Comparison of ENCODE assay signal across 16 mouse cellular contexts in genomic region chr9:100896111-100896510, GRCm38 (mm10).
"Had no signal": no experiment of that assay in that cellular context is flagged by ENCODE, and none has a peak within 500 bp of the region (broad histone marks: within the 10 kb centered on the region; RNA-seq: fewer than 3 reads in every experiment).

No protein-coding gene starts in this region.

- H3K9ac ChIP-seq: neural tube, embryonic 12.5 days; neural tube, embryonic 13.5 days; neural tube, embryonic 15.5 days; stomach, embryonic 15.5 days had no signal

- DNase-seq: retina, postnatal 1 day; right cerebral cortex, adult 18-20 months; right cerebral cortex, postnatal 14 days; right cerebral cortex, postnatal 25 days; right cerebral cortex, postnatal 4 days; spleen, adult 18-20 months; thymus, adult 18-20 months; thymus, adult 2 months; thymus, postnatal 14 days; thymus, postnatal 25 days; thymus, postnatal 36 days; thymus, postnatal 4 days had no signal

- H3K4me1 ChIP-seq: neural tube, embryonic 12.5 days; neural tube, embryonic 13.5 days; neural tube, embryonic 15.5 days; stomach, embryonic 15.5 days had no signal

- H3K27me3 ChIP-seq: neural tube, embryonic 12.5 days; neural tube, embryonic 13.5 days; neural tube, embryonic 15.5 days; stomach, embryonic 15.5 days had no signal

- H3K4me3 ChIP-seq: neural tube, embryonic 12.5 days; neural tube, embryonic 13.5 days; neural tube, embryonic 15.5 days; stomach, embryonic 15.5 days had no signal

- H3K27ac ChIP-seq: neural tube, embryonic 12.5 days; neural tube, embryonic 13.5 days; neural tube, embryonic 15.5 days; stomach, embryonic 15.5 days had no signal

- H3K9me3 ChIP-seq: neural tube, embryonic 12.5 days; neural tube, embryonic 13.5 days; neural tube, embryonic 15.5 days; stomach, embryonic 15.5 days had no signal

- H3K36me3 ChIP-seq: neural tube, embryonic 12.5 days; neural tube, embryonic 13.5 days; neural tube, embryonic 15.5 days had no signal

- H3K4me2 ChIP-seq: neural tube, embryonic 12.5 days; neural tube, embryonic 13.5 days; neural tube, embryonic 15.5 days; stomach, embryonic 15.5 days had no signal
